Mouse (Mus musculus) brain, embryonic 14.5 days (tissue): ENCODE data around the gene Dapp1. TPM values are rescaled to one million over a fixed set of nuclear protein-coding genes. Genes with fewer than 3 reads are reported as not detected.

Source experiments
- DNase-seq: peaks from one replicate; pipeline ENCODE4 v3.0.0-alpha.2; 2011; ENCODE audit warnings: low read depth
- CTCF ChIP-seq: fragments of 200-500 bp; IDR thresholded peaks from 2 replicates; pipeline ENCODE4 v1.5.1; 2012; ENCODE audit warnings: inconsistent platforms, mild to moderate bottlenecking, moderate library complexity, borderline replicate concordance; ENCODE audit not compliant: insufficient read depth, insufficient read length; ENCODE audit errors: extremely low read depth
- POLR2A ChIP-seq: fragments of 200-500 bp; IDR thresholded peaks from 2 replicates; pipeline ENCODE4 v1.6.1; 2012; ENCODE audit warnings: mild to moderate bottlenecking, inconsistent platforms, borderline replicate concordance; ENCODE audit not compliant: poor library complexity, insufficient read depth, insufficient read length, severe bottlenecking; ENCODE audit errors: extremely low read depth
- polyA plus RNA-seq: library from polyadenylated mRNA; depleted of rRNA; stranded (reverse); fragments of >200 nt; gene quantifications from 2 replicates; pipeline ENCODE4 v1.2.3, GENCODE M21; 2012; rRNA removed

Gene Dapp1
- polyA plus RNA-seq, 1 experiment: 1.9 TPM

DNA sequence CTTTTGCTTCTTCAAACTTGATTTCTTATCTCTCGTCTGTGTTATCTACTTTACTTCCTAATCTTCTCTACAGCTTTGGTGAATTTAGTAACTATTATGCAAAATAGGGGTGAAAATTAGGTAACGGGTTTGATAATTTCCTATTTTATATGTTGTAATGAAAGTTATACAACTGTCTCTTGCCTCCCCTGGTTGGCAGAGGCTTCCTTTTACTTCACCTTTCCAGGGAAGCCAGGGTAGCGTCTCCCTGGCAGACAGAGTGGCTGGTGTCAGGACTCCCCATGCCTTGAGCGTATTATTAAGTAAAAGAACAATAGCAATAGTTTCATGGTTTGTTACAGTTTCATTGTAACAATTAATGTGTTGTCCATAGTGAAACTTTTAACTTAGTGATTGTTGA lies 87.6 kb downstream of the Dapp1 start:
- TF ChIP-seq POLR2A (no peak), CTCF (no peak)
- no peak for DNase-seq

DNA sequence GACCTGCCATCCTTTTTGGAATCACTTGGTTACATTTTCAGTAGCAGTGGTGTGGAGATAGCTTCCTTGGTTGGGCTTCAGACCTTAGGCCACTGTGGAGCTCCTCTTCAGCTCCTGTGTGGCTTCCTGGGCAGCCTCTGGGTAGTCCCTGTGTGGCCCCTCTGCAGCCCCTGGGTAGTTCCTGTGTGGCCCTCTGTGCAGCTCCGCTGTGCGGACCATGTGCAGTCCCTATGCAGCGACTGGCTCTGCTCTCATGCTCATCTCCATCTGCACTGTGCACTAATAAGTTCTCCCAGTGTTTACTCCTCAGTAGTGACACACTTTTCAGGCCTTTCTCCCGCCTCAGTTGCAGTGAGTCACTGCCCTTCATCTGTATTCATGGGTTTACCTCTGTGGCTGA lies 89.2 kb downstream of the Dapp1 start:
- DNase-seq: no peak
- TF ChIP-seq CTCF (no peak), POLR2A (no peak)

DNA sequence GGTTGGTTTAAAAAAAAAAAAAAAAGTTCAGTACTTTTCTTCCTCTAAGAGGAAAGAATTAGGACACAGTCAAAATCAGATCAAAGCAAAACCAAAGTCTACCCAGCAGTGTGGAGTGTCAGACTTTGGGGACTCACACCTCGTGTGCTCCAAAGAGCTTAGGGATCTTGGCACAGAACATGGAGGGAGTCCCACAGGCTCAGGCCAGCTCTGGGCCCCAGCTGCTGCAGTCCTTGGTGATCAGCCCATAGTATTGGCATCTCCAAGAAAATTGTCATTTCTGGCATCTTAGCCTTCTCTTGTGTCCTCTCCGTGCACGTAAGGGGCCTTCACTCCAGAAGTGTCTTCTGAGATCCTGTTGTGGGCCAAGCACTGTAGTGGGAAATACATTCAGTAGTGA lies 90.3 kb downstream of the Dapp1 start:
- TF ChIP-seq CTCF (no peak), POLR2A (no peak)
- no peak for DNase-seq

DNA sequence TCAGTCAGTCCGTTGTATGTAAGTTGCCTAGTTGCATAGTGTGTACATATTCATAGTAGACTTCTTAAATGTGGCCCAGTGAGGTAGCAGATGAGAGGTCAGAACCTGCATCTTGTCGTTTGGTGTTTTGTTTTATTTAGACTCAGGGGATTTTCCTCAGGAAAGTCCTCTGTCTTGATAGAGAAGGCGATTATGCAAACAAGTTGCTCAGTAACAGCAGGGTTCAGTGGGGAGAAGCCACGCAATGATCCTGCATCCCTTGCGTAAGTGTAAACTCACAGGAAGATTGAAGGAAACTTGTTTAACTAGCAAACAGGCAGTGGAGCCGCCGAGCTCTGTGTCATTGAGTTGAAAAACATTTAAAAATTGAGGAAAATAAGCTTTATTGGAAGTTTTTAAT lies 93.4 kb downstream of the Dapp1 start:
- no peak for TF ChIP-seq CTCF
- DNase-seq: no peak

DNA sequence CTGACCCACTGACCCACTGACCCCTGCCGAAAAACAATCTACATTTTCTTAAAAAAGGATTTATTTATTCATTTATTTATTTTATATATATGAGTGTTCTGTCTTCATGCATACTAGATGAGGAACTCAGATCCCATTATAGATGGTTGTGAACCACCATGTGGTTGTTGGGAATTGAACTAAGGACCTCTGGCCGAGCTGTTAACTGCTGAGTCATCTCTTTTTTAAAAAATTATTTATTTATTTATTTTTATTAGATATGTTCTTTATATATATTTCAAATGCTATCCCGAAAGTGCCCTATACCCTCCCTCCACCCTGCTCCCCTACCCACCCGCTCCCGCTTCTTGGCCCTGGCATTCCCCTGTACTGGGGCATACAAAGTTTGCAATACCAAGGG lies 100.3 kb downstream of the Dapp1 start:
- no peak for DNase-seq
- TF ChIP-seq CTCF (no peak), POLR2A (no peak)

Other genes starting within 250 kb of the Dapp1 start
- gene H2afz, start 117.1 kb downstream of the Dapp1 start, polyA plus RNA-seq: 786 and 1,264 TPM in 2 replicates
- 7.7 and 12.1 TPM in 2 replicates for gene Dnajb14, start 113.9 kb downstream of the Dapp1 start, polyA plus RNA-seq
- gene Lamtor3, start 63.0 kb downstream of the Dapp1 start, polyA plus RNA-seq: 77.3 and 97.8 TPM in 2 replicates
- gene 1110002E22Rik, start 83.5 kb upstream of the Dapp1 start, polyA plus RNA-seq: 0.08 and 0.12 TPM in 2 replicates
- 0.04 TPM in 1 of 2 replicates, not detected in the other for gene Gm5105, start 85.8 kb upstream of the Dapp1 start, polyA plus RNA-seq
- 6.6 and 7.3 TPM in 2 replicates for gene Trmt10a, start 161.9 kb upstream of the Dapp1 start, polyA plus RNA-seq
- gene Mttp, start 163.4 kb upstream of the Dapp1 start, polyA plus RNA-seq: 4.7 and 4.9 TPM in 2 replicates
- gene 4930579F01Rik, start 212.3 kb upstream of the Dapp1 start, polyA plus RNA-seq: not detected in 2 replicates
- gene Adh7, start 236.2 kb upstream of the Dapp1 start, polyA plus RNA-seq: 0.49 and 0.68 TPM in 2 replicates